ENCODE assay signal across 8 mouse cellular contexts in the genomic region with DNA sequence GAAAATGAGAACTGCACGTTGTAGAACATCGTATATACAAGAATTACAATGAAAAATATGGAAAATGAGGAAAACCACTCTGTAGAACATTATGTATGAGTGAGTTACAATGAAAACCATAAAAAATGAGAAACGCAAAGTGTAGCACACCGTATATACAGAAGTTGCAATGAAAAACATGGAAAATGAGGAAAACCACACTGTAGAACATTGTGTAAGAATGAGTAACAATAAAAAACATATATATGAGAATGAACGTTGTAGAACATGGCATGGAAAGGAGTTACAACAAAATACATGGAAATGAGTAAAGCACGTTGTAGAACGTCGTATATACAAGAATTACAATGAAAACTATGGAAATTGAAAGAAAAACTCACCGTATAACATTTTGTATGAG.
A peak's percentile ranks its signal among the peaks of the same experiment; 100 is the strongest.
DNase-seq lines count a peak whose midpoint lies in the region; ATAC-seq and TF ChIP-seq lines count a peak whose summit lies in the region.
"Not testable (repeated sequence)": the region's sequence is repeated elsewhere in the genome, so short reads cannot be mapped to it uniquely, and the experiment has no call there.

No protein-coding gene starts in this region.

- TF ChIP-seq EP300 in heart, postnatal 0 days (IDR thresholded peaks at IDR 0.05; ENCODE audit: low read depth), result not testable (repeated sequence)

- not testable (repeated sequence) for H3K27ac ChIP-seq in embryonic facial prominence, embryonic 11.5 days (replicated peaks; ENCODE audit: low read depth, low read length); heart, postnatal 0 days (ENCODE audit: low read depth); midbrain, postnatal 0 days (ENCODE audit: low read depth, low read length)

- TF ChIP-seq CTCF in heart, postnatal 0 days (IDR thresholded peaks at IDR 0.05; ENCODE audit: low read depth); midbrain, postnatal 0 days (IDR thresholded peaks at IDR 0.05): not testable (repeated sequence)

- H3K4me2 ChIP-seq in embryonic facial prominence, embryonic 11.5 days (ENCODE audit: low read depth, low read length); heart, postnatal 0 days (ENCODE audit: low read depth, low read length); midbrain, postnatal 0 days (ENCODE audit: low read depth, low read length, poor library complexity, severe bottlenecking): not testable (repeated sequence)

- not testable (repeated sequence) for H3K4me3 ChIP-seq in embryonic facial prominence, embryonic 11.5 days (ENCODE audit: low read depth, low read length); heart, postnatal 0 days (ENCODE audit: low read depth, low read length); midbrain, postnatal 0 days (ENCODE audit: low read depth, low read length)

- DNase-seq in 416B (ENCODE audit: low read depth), result peak; percentile 98
- DNase-seq in MN1 (ENCODE audit: low spot score), result peak; percentile 82
- DNase-seq in brain, embryonic 18.5 days (ENCODE audit: low read depth, low spot score), result peak; percentile 73
- DNase-seq in embryonic facial prominence, embryonic 11.5 days (ENCODE audit: low spot score), result peak; percentile 55
- peak; percentile 70 for DNase-seq in heart, postnatal 0 days (ENCODE audit: low spot score)
- DNase-seq in large intestine, adult 2 months (ENCODE audit: low read depth, low spot score), result peak; percentile 100
- peak; percentile 6 for DNase-seq in midbrain, postnatal 0 days (ENCODE audit: low spot score)
- DNase-seq in splenic B cell, adult 2 months (ENCODE audit: low read depth, low spot score), result peak; percentile 89

- not testable (repeated sequence) for ATAC-seq in embryonic facial prominence, embryonic 11.5 days (replicated peaks; ENCODE audit: insufficient number of reproducible peaks, low FRiP score, low TSS enrichment, low read depth); heart, postnatal 0 days (ENCODE audit: insufficient read depth, low read depth); midbrain, postnatal 0 days (ENCODE audit: low FRiP score)

- H3K36me3 ChIP-seq in embryonic facial prominence, embryonic 11.5 days (replicated peaks; ENCODE audit: control insufficient read depth, insufficient read depth, low read depth, low read length); heart, postnatal 0 days (replicated peaks; ENCODE audit: control insufficient read depth, insufficient read depth, low read length); midbrain, postnatal 0 days (ENCODE audit: insufficient read depth, low read length); splenic B cell, adult 2 months (ENCODE audit: control insufficient read depth, insufficient read depth, low read length, poor library complexity, severe bottlenecking): not testable (repeated sequence)

- not testable (repeated sequence) for H3K9me3 ChIP-seq in embryonic facial prominence, embryonic 11.5 days (replicated peaks; ENCODE audit: control insufficient read depth, low read length); heart, postnatal 0 days (replicated peaks; ENCODE audit: control insufficient read depth, low read length); midbrain, postnatal 0 days (ENCODE audit: low read length)

- not testable (repeated sequence) for H3K27me3 ChIP-seq in embryonic facial prominence, embryonic 11.5 days (ENCODE audit: control insufficient read depth, insufficient read depth, low read length); heart, postnatal 0 days (ENCODE audit: control insufficient read depth, insufficient read depth, low read length); midbrain, postnatal 0 days (ENCODE audit: insufficient read depth, low read length); splenic B cell, adult 2 months (ENCODE audit: control insufficient read depth, insufficient read depth, low read length, poor library complexity, severe bottlenecking)

- WGBS in embryonic facial prominence, embryonic 11.5 days, result 82% methylated on average over 7 of the region's 9 CpGs
- WGBS in heart, postnatal 0 days, result 72% methylated on average over 7 of the region's 9 CpGs
- 88% methylated on average over 7 of the region's 9 CpGs for WGBS in large intestine, adult 2 months
- WGBS in midbrain, postnatal 0 days, result 88% methylated on average over 7 of the region's 9 CpGs

- not testable (repeated sequence) for H3K9ac ChIP-seq in embryonic facial prominence, embryonic 11.5 days (replicated peaks; ENCODE audit: low read length); heart, postnatal 0 days (replicated peaks; ENCODE audit: low read depth, low read length); midbrain, postnatal 0 days (replicated peaks; ENCODE audit: low read length, poor library complexity, severe bottlenecking)

- H3K4me1 ChIP-seq in embryonic facial prominence, embryonic 11.5 days (ENCODE audit: control insufficient read depth, insufficient read depth, low read length); heart, postnatal 0 days (ENCODE audit: control insufficient read depth, insufficient read depth); midbrain, postnatal 0 days (ENCODE audit: insufficient read depth, low read length): not testable (repeated sequence)

Comparison
In these comparisons a context has a peak if more than half of its experiments do, and no peak if none do; other contexts are left out.
1. DNase-seq: peak in every context shown above with its lines; median percentile 100 in large intestine, adult 2 months; 98 in 416B; 89 in splenic B cell, adult 2 months; 82 in MN1; 73 in brain, embryonic 18.5 days; 70 in heart, postnatal 0 days; 55 in embryonic facial prominence, embryonic 11.5 days; 6 in midbrain, postnatal 0 days.